Mouse (Mus musculus): ENCODE results near the gene Taar7b.
A peak's percentile ranks its signal among the peaks of the same experiment; 100 is the strongest.

The Taar7b gene

GRCm38 (mm10) chr10:23999639-24000038, at the start of gene Taar7b:
Gene Taar7b, plus strand, starts transcription at chr10:23999939.
- no peak for DNase-seq

GRCm38 (mm10) chr10:23951714-23952113, 48.0 kb upstream of the Taar7b start:
- peak; percentile 70 for DNase-seq

GRCm38 (mm10) chr10:23959071-23959470, 40.7 kb upstream of the Taar7b start:
- no peak for DNase-seq

- no peak for DNase-seq
Observed at GRCm38 (mm10) chr10:23960444-23960915, 39.3 kb upstream of the Taar7b start, which contains the start of gene Taar4. Gene Taar4, plus strand, starts transcription at chr10:23960494.

GRCm38 (mm10) chr10:23963444-23963843, 36.3 kb upstream of the Taar7b start:
- DNase-seq = no peak

- DNase-seq = no peak
Observed at GRCm38 (mm10) chr10:23964921-23965610, 34.7 kb upstream of the Taar7b start.

- DNase-seq = no peak
Observed at GRCm38 (mm10) chr10:23970656-23971165, 29.0 kb upstream of the Taar7b start, which contains the start of gene Taar5. Gene Taar5, plus strand, starts transcription at chr10:23970706.

- DNase-seq = no peak
Observed at GRCm38 (mm10) chr10:23971256-23971655, 28.5 kb upstream of the Taar7b start.

GRCm38 (mm10) chr10:23977958-23978357, 21.8 kb upstream of the Taar7b start:
- no peak for DNase-seq

- DNase-seq = peak; percentile 22
Observed at GRCm38 (mm10) chr10:23978901-23979705, 20.6 kb upstream of the Taar7b start.

- DNase-seq = no peak
Observed at GRCm38 (mm10) chr10:23985546-23985945, 14.2 kb upstream of the Taar7b start, which contains the start of gene Taar6. Gene Taar6, minus strand, starts transcription at chr10:23985646.

GRCm38 (mm10) chr10:23986419-23986818, 13.3 kb upstream of the Taar7b start:
- DNase-seq = no peak

- DNase-seq = no peak
Observed at GRCm38 (mm10) chr10:23993381-23993780, 6.4 kb upstream of the Taar7b start, which contains the start of gene Taar7a. Gene Taar7a, minus strand, starts transcription at chr10:23993481.

- no peak for DNase-seq
Observed at GRCm38 (mm10) chr10:24006442-24006841, 6.7 kb downstream of the Taar7b start.

GRCm38 (mm10) chr10:24007034-24007433, 7.3 kb downstream of the Taar7b start:
- DNase-seq = no peak

GRCm38 (mm10) chr10:24008143-24008542, 8.4 kb downstream of the Taar7b start:
- DNase-seq = no peak

- DNase-seq = no peak
Observed at GRCm38 (mm10) chr10:24026922-24027321, 27.2 kb downstream of the Taar7b start, which contains the start of gene Taar7d. Gene Taar7d, plus strand, starts transcription at chr10:24027222.

GRCm38 (mm10) chr10:24031347-24031746, 31.6 kb downstream of the Taar7b start:
- DNase-seq = no peak

GRCm38 (mm10) chr10:24037314-24037713, 37.6 kb downstream of the Taar7b start, which contains the start of gene Taar7e:
Gene Taar7e, plus strand, starts transcription at chr10:24037614.
- no peak for DNase-seq

- no peak for DNase-seq
Observed at GRCm38 (mm10) chr10:24040120-24040869, 40.6 kb downstream of the Taar7b start.

- DNase-seq = no peak
Observed at GRCm38 (mm10) chr10:24049210-24049609, 49.5 kb downstream of the Taar7b start, which contains the start of gene Taar7f. Gene Taar7f, plus strand, starts transcription at chr10:24049510.
